Mouse (Mus musculus): ENCODE measurements around the gene Nop9. TPM values are rescaled to one million over a fixed set of nuclear protein-coding genes. Genes with fewer than 3 reads are reported as not detected.
A peak's percentile ranks its signal among the peaks of the same experiment; 100 is the strongest.

The Nop9 gene
- polyA plus RNA-seq, 1 experiment from 2014 or later: 16.2 TPM

DNA sequence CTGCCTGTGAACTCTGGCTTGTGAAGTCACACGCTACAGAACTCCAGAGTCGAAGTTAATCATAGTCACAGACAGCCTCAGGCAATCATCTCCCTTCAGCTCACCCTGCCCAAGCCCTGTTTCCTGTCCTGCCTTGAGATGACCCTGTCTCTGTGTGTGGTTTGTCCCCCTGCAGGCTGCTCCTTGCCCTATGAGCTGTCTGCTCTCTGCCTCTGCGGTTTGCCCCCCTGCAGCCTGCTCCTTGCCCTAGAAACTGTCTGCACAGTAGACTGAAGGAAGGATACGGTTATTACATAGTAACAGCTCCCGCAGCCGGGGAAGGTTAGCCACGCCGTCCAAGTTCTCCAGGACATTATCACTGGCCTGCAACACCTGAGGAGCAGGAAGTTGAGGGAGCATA, 28.6 kb upstream of the Nop9 start:
- Histone ChIP-seq H3K27me3 (replicated peaks; ENCODE audit: insufficient read depth, low read length) (no peaks in the 10 kb centered on the region), H3K27ac (ENCODE audit: low read length) (0 out of 2 replicates have a peak overlapping the region, but pooled peaks have one; percentile 5), H3K9me3 (ENCODE audit: low read length) (no peaks in the 10 kb centered on the region), H3K9ac (replicated peaks; ENCODE audit: low read depth) (no peak overlapping the region), H3K4me2 (replicated peaks; ENCODE audit: low read depth, low read length) (no peak overlapping the region), H3K4me3 (ENCODE audit: low read depth, low read length) (no peak overlapping the region), H3K36me3 (ENCODE audit: insufficient read depth, low read length) (0 out of 2 replicates have a peak, but pooled peaks cover 18% of the 10 kb centered on the region), H3K4me1 (ENCODE audit: insufficient read depth, low read depth, low read length) (peaks cover 16% of the 10 kb centered on the region; the same call in 1 of the 2 replicates)
- 77% methylated on average over 8 of the region's 8 CpGs for WGBS
- DNase-seq (ENCODE audit: low spot score) (no peak), ATAC-seq (no peak)
- TF ChIP-seq CTCF (IDR thresholded peaks at IDR 0.05): no peak
- TF ChIP-seq EP300 (IDR thresholded peaks at IDR 0.05): no peak

DNA sequence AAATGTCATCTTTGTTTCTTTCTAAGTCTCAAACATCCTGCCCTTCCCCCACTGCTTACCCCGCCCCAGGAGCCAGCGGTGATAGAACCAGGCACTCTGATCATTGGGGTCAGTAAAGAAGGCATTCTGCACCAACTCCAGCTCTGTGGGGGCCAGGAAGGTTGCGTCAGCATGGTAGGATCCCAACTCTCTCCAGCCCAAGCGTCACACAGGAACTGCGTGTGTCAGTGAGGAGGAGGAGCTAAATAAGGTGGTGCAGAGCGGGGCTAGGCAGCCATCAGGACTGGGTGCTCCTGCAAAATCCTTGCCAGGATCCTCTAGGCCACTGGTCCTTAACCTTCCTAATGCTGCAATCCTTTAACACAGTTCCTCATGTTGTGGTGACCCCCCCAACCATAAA, 25.8 kb upstream of the Nop9 start:
- H3K4me3 ChIP-seq (ENCODE audit: low read depth, low read length): no peak overlapping the region
- no peaks in the 10 kb centered on the region for H3K27me3 ChIP-seq (replicated peaks; ENCODE audit: insufficient read depth, low read length)
- no peaks in the 10 kb centered on the region for H3K9me3 ChIP-seq (ENCODE audit: low read length)
- H3K4me2 ChIP-seq (replicated peaks; ENCODE audit: low read depth, low read length): no peak overlapping the region
- no peak overlapping the region for H3K9ac ChIP-seq (replicated peaks; ENCODE audit: low read depth)
- 0 out of 2 replicates have a peak, but pooled peaks cover 18% of the 10 kb centered on the region for H3K36me3 ChIP-seq (ENCODE audit: insufficient read depth, low read length)
- TF ChIP-seq CTCF (IDR thresholded peaks at IDR 0.05) (no peak), EP300 (IDR thresholded peaks at IDR 0.05) (no peak)
- DNase-seq (ENCODE audit: low spot score): no peak
- peaks cover 10% of the 10 kb centered on the region for H3K4me1 ChIP-seq (ENCODE audit: insufficient read depth, low read depth, low read length)
- no peak overlapping the region for H3K27ac ChIP-seq (ENCODE audit: low read length)
- ATAC-seq: no peak
- 82% methylated on average over 6 of the region's 6 CpGs for WGBS

DNA sequence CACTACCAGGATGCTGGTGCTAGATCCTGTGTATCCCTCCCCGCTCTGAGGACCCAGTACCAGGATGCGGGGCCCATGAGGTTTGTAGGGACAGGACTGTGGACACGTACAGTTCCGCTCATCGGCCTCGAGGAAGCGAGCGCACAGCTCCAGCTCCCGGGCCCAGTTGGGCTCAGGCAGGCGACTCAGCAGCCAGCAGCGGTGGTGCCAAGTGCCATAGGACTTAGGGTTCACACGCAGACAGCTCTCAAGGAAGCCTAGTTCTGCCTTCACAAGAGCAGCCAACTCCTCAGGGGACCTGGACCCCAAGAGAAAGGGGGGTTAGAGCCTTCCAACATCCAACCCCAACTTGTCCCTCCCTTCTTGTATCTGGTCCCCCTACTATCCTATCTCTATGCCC, 24.8 kb upstream of the Nop9 start:
- no peak for ATAC-seq
- Histone ChIP-seq H3K4me3 (ENCODE audit: low read depth, low read length) (no peak overlapping the region), H3K27me3 (replicated peaks; ENCODE audit: insufficient read depth, low read length) (no peaks in the 10 kb centered on the region), H3K36me3 (ENCODE audit: insufficient read depth, low read length) (0 out of 2 replicates have a peak, but pooled peaks cover 18% of the 10 kb centered on the region), H3K4me2 (replicated peaks; ENCODE audit: low read depth, low read length) (no peak overlapping the region), H3K9ac (replicated peaks; ENCODE audit: low read depth) (no peak overlapping the region), H3K27ac (ENCODE audit: low read length) (no peak overlapping the region), H3K9me3 (ENCODE audit: low read length) (no peaks in the 10 kb centered on the region), H3K4me1 (ENCODE audit: insufficient read depth, low read depth, low read length) (peaks cover 6% of the 10 kb centered on the region)
- DNase-seq (ENCODE audit: low spot score): no peak
- WGBS: 90% methylated on average over 12 of the region's 12 CpGs
- TF ChIP-seq CTCF (IDR thresholded peaks at IDR 0.05) (no peak), EP300 (IDR thresholded peaks at IDR 0.05) (no peak)

DNA sequence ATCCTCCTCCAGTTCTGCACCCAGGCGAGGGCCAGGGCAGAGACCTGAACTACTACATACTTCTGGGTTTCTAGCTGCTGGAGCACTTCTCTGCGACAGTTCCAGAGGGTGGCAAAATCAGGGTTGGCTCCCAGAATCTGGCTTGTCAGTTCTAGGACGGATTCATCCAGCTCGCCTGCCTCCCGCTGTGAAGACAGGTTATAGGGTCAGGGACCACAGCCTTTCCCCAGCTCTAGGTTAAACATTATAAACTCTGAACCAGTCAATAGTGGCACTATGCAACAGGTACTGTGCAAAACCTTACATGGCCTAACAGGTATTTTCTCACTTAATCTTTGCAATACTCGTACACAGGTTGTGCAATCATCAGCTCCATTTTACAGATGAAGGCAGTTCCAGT, 24.4 kb upstream of the Nop9 start:
- 0 out of 2 replicates have a peak, but pooled peaks cover 18% of the 10 kb centered on the region for H3K36me3 ChIP-seq (ENCODE audit: insufficient read depth, low read length)
- H3K4me3 ChIP-seq (ENCODE audit: low read depth, low read length): no peak overlapping the region
- 73% methylated on average over 6 of the region's 6 CpGs for WGBS
- no peak for TF ChIP-seq EP300 (IDR thresholded peaks at IDR 0.05)
- no peak for TF ChIP-seq CTCF (IDR thresholded peaks at IDR 0.05)
- no peak for DNase-seq (ENCODE audit: low spot score)
- H3K27me3 ChIP-seq (replicated peaks; ENCODE audit: insufficient read depth, low read length): no peaks in the 10 kb centered on the region
- peaks cover 6% of the 10 kb centered on the region for H3K4me1 ChIP-seq (ENCODE audit: insufficient read depth, low read depth, low read length)
- no peaks in the 10 kb centered on the region for H3K9me3 ChIP-seq (ENCODE audit: low read length)
- no peak overlapping the region for H3K9ac ChIP-seq (replicated peaks; ENCODE audit: low read depth)
- H3K27ac ChIP-seq (ENCODE audit: low read length): no peak overlapping the region
- no peak for ATAC-seq
- H3K4me2 ChIP-seq (replicated peaks; ENCODE audit: low read depth, low read length): peak overlapping the region; percentile 70

DNA sequence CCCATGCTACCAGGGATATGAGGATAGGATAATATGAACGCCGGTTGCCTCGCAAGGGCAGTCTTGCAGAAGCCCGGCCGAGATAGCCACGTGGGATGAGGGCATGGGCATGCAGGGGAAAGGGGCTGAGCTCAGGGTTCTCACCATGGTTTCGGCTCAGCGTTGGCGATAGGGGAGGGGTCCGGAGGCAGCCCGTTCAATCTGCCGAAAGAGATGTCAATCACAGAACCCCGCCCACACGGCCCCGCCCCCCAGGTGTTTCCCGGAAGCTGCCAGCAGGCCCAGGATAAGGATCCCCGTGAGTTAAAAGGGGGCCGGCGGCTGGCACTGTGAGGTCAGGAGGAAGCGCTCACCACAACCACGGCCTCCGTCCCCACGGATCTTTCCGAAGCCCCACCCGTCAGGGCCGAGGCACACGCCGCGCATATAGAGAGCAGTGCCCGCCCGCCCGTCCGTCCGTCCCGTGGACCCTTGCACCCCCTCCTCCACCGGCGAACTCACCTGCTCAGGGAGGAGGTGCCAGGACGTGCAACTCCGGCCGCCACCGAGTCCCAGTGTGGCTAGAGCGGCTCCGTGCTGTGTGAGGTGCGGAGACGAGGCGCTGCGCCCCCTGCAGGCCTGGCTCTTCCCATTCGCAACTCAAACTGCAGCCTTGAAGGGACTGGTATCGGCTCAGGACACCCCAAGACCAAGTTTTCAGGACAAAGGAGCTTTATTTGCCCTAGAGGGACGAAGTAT, 23.6 kb upstream of the Nop9 start, which contains the start of gene Rabggta:
Gene Rabggta (minus strand): TSS at position 564 of the 738 bp plus-strand sequence.
- Histone ChIP-seq H3K4me3 (ENCODE audit: low read depth, low read length) (peak within 1 kb of the TSS; percentile 63), H3K36me3 (ENCODE audit: insufficient read depth, low read length) (0 out of 2 replicates have a peak, but pooled peaks cover 15% of the 10 kb centered on the region), H3K4me2 (replicated peaks; ENCODE audit: low read depth, low read length) (peak within 1 kb of the TSS; percentile 70), H3K9me3 (ENCODE audit: low read length) (no peaks in the 10 kb centered on the region), H3K4me1 (ENCODE audit: insufficient read depth, low read depth, low read length) (peaks cover 6% of the 10 kb centered on the region), H3K27ac (ENCODE audit: low read length) (peak within 1 kb of the TSS; percentile 81), H3K9ac (replicated peaks; ENCODE audit: low read depth) (peak within 1 kb of the TSS; percentile 52), H3K27me3 (replicated peaks; ENCODE audit: insufficient read depth, low read length) (no peaks in the 10 kb centered on the region)
- ATAC-seq (peak; percentile 95), DNase-seq (ENCODE audit: low spot score) (peak; percentile 96)
- TF ChIP-seq EP300 (IDR thresholded peaks at IDR 0.05) (no peak), CTCF (IDR thresholded peaks at IDR 0.05) (peak; percentile 98)
- WGBS: 1% methylated on average over 48 of the region's 50 CpGs

DNA sequence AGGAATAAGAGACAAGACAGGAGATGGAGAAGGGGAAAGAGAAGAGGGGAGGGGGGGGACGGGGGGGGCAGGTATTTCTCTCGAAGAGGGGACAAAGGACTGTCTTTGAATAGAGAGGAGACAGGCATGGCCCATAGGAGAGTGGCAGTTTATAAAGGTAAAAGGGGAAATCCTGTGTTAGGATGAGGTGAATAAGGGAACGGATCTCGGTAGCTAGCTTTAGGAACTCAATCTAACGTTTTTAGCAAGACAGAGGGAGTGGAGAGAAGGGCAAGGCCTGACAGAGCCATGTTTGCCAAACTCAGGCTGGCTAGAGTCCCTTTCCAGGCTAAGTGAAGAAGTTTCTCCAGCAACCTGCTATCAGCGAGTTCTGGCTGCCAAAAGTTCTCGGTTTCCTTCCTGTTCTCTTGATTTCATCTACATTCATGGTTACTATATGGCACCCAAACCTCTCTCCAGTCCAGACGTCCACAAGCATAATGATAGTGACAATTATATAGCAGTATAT, 23.0 kb upstream of the Nop9 start:
- 38% methylated on average over 8 of the region's 8 CpGs for WGBS
- 0 out of 2 replicates have a peak, but pooled peaks cover 13% of the 10 kb centered on the region for H3K36me3 ChIP-seq (ENCODE audit: insufficient read depth, low read length)
- H3K4me3 ChIP-seq (ENCODE audit: low read depth, low read length): no peak overlapping the region
- TF ChIP-seq EP300 (IDR thresholded peaks at IDR 0.05) (no peak), CTCF (IDR thresholded peaks at IDR 0.05) (no peak)
- H3K4me2 ChIP-seq (replicated peaks; ENCODE audit: low read depth, low read length): peak overlapping the region; percentile 70; the same call in 1 of the 2 replicates
- H3K9ac ChIP-seq (replicated peaks; ENCODE audit: low read depth): peak overlapping the region; percentile 52; the same call in 1 of the 2 replicates
- H3K27ac ChIP-seq (ENCODE audit: low read length): 0 out of 2 replicates have a peak overlapping the region, but pooled peaks have one; percentile 20
- H3K4me1 ChIP-seq (ENCODE audit: insufficient read depth, low read depth, low read length): peaks cover 6% of the 10 kb centered on the region
- ATAC-seq (no peak), DNase-seq (ENCODE audit: low spot score) (no peak)
- no peaks in the 10 kb centered on the region for H3K9me3 ChIP-seq (ENCODE audit: low read length)
- no peaks in the 10 kb centered on the region for H3K27me3 ChIP-seq (replicated peaks; ENCODE audit: insufficient read depth, low read length)

Data from lung, postnatal 0 days (tissue).